Mouse (Mus musculus) neural tube, embryonic 14.5 days (tissue): Measurements from ENCODE around the gene Gm13078. TPM values are rescaled to one million over a fixed set of nuclear protein-coding genes. Genes with fewer than 3 reads are reported as not detected.

ENCODE experiments used
- ATAC-seq: fragments of 200-750 bp; cut with Nextera tagmentation; 2 replicates; pipeline ENCODE4 v1.8.0; 2017; ENCODE audit warnings: low read depth, mild to moderate bottlenecking, moderate TSS enrichment, moderate library complexity
- H3K27ac ChIP-seq: fragments of 300-500 bp; sonication (generic); 2 replicates; pipeline ENCODE4 v1.5.1; 2014; ENCODE audit warnings: low read depth, mild to moderate bottlenecking, control low read depth, low read length, moderate library complexity, mixed read lengths
- H3K27me3 ChIP-seq: fragments of 300-500 bp; sonication (generic); 2 replicates; pipeline ENCODE4 v1.6.1; 2014; ENCODE audit warnings: low read length; ENCODE audit not compliant: control insufficient read depth, insufficient read depth
- H3K36me3 ChIP-seq: fragments of 300-500 bp; sonication (generic); 2 replicates; pipeline ENCODE4 v1.6.1; 2014; ENCODE audit warnings: low read length, mixed read lengths; ENCODE audit not compliant: control insufficient read depth, insufficient read depth
- H3K4me1 ChIP-seq: fragments of 300-500 bp; sonication (generic); 2 replicates; pipeline ENCODE4 v1.6.1; 2014; ENCODE audit warnings: low read length; ENCODE audit not compliant: control insufficient read depth, insufficient read depth
- H3K4me2 ChIP-seq: fragments of 300-500 bp; sonication (generic); 2 replicates; pipeline ENCODE4 v1.6.1; 2014; ENCODE audit warnings: mild to moderate bottlenecking, low read depth, low read length, control low read depth
- H3K4me3 ChIP-seq: fragments of 300-500 bp; sonication (generic); 2 replicates; pipeline ENCODE4 v1.5.1; 2014; ENCODE audit warnings: low read depth, low read length, control low read depth, mixed read lengths
- H3K9ac ChIP-seq: fragments of 300-500 bp; sonication (generic); replicated peaks from 2 replicates; pipeline ENCODE4 v1.6.1; 2014; ENCODE audit warnings: low read depth, mild to moderate bottlenecking, control low read depth, low read length, mixed read lengths
- H3K9me3 ChIP-seq: fragments of 300-500 bp; sonication (generic); 2 replicates; pipeline ENCODE4 v1.6.1; 2016; ENCODE audit warnings: low read length; ENCODE audit not compliant: control insufficient read depth
- WGBS: fragments of 180-500 bp; shearing (Covaris S2); extraction: QIAGEN DNeasy Blood & Tissue Kit; methylation state at CpG from one replicate; pipeline ENCODE4 v1.1.7; 2014; 5-methylcytosine and 5-hydroxymethylcytosine counted together
- polyA plus RNA-seq: library from polyadenylated mRNA; unstranded; fragments of >200 nt; fragmentation: Nextera tagmentation; extraction: Ambion mirVana; gene quantifications from 2 replicates; pipeline ENCODE4 v1.2.1, GENCODE M21; 2014

The Gm13078 gene
- not detected in 2 replicates for polyA plus RNA-seq

DNA sequence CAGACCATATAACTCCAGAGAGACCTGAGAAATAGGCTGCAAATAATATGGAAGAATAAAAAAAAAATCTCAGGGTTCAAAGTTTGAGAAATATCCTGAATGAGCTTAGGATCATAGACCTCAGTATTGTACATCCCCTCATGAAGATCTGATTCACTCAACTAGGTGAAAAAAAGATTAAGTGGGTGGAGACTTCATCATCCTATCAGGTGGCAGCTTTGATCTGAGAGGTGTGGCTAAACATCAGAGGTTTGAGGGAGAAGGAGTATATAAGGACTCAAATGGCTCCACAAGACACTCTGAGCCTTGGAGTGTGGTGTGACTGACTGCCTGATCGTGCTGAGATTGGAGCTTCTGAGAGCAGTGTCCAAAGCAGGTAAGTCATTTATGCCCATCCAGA, at the start of gene Gm13078:
Gm13078 (plus strand) TSS at position 301 of the 400 bp plus-strand sequence.
- Histone ChIP-seq H3K9ac (no peak within 1 kb of the TSS), H3K4me1 (no peaks in the 10 kb centered on the region), H3K27ac (no peak within 1 kb of the TSS), H3K4me2 (no peak within 1 kb of the TSS), H3K4me3 (no peak within 1 kb of the TSS), H3K36me3 (no peaks in the 10 kb centered on the region), H3K9me3 (peaks cover 5% of the 10 kb centered on the region; the same call in 1 of the 2 replicates), H3K27me3 (no peaks in the 10 kb centered on the region)
- WGBS: 100% methylated on average over 1 of the region's 1 CpGs
- ATAC-seq: no peak

DNA sequence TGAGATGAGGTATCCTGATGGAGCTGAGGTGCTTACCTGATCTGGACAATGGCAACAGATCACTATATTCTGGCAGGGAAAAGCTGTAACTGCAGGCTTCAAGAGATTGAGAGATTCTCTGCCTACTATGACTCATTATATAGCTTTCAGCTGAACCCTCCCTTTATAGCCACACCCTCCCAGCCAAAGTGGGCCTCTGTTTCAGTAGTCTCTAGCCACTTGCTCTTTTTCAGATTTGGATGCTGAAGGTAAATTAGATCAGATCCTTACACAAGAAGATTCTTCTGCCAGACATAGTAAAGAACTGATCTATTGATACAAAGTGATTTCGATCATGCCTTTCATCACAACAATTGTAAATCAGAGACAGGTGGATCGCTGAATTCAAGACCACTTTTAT, 16.6 kb upstream of the Gm13078 start, which contains the start of gene Gm13089:
Gm13089 (minus strand) TSS at position 101 of the 400 bp plus-strand sequence.
- ATAC-seq: no peak
- Histone ChIP-seq H3K9ac (no peak within 1 kb of the TSS), H3K9me3 (peaks cover 10% of the 10 kb centered on the region), H3K27me3 (no peaks in the 10 kb centered on the region), H3K27ac (no peak within 1 kb of the TSS), H3K4me3 (no peak within 1 kb of the TSS), H3K4me1 (no peaks in the 10 kb centered on the region), H3K36me3 (no peaks in the 10 kb centered on the region), H3K4me2 (no peak within 1 kb of the TSS)
- 88% methylated on average over 2 of the region's 2 CpGs for WGBS

Other genes starting within 250 kb of the Gm13078 start
- not detected in 2 replicates for gene Gm13043, start 208.1 kb upstream of the Gm13078 start, polyA plus RNA-seq
- gene Gm13040, start 183.5 kb upstream of the Gm13078 start, polyA plus RNA-seq: not detected in 2 replicates
- not detected in 2 replicates for gene BC080695, start 167.8 kb upstream of the Gm13078 start, polyA plus RNA-seq
- not detected in 2 replicates for gene Gm13057, start 167.7 kb upstream of the Gm13078 start, polyA plus RNA-seq
- not detected in 2 replicates for gene Gm13083, start 104.5 kb upstream of the Gm13078 start, polyA plus RNA-seq
- not detected in 2 replicates for gene Gm13088, start 62.2 kb upstream of the Gm13078 start, polyA plus RNA-seq
- gene Gm13089, start 16.7 kb upstream of the Gm13078 start, polyA plus RNA-seq: not detected in 2 replicates
- gene Gm13023, start 69.9 kb downstream of the Gm13078 start, polyA plus RNA-seq: not detected in 2 replicates
- not detected in 2 replicates for gene Gm13084, start 96.6 kb downstream of the Gm13078 start, polyA plus RNA-seq
- not detected in 2 replicates for gene Gm13103, start 127.0 kb downstream of the Gm13078 start, polyA plus RNA-seq
- gene Pramef6, start 180.9 kb downstream of the Gm13078 start, polyA plus RNA-seq: not detected in 2 replicates
- not detected in 2 replicates for gene Pramef25, start 231.6 kb downstream of the Gm13078 start, polyA plus RNA-seq
- gene Gm13101, start 247.5 kb downstream of the Gm13078 start, polyA plus RNA-seq: not detected in 2 replicates